Mouse (Mus musculus): ENCODE data around the gene Abcg1.

GRCm38 (mm10) chr17:31039626-31040025, 17.8 kb upstream of the Abcg1 start:
- TF ChIP-seq GATA1 (IDR thresholded peaks at IDR 0.05; ENCODE audit: low read length) (no peak), TAL1 (IDR thresholded peaks at IDR 0.05; ENCODE audit: low read length) (no peak)

Measured in erythroblast, embryonic 14.5 days (primary cell).